Mouse (Mus musculus) kidney, postnatal 10 days (tissue): ENCODE measurements at regions not wholly inside any gene's neighbourhood (a gene's known extent, or its start where the extent isn't known, plus 50 kb on each side); places are given as distances from the start of the nearest gene placed in this dataset.

ENCODE experiments used
- DNase-seq: peaks from one replicate; pipeline ENCODE4 v3.0.0; 2021; ENCODE audit warnings: mixed read lengths

DNA sequence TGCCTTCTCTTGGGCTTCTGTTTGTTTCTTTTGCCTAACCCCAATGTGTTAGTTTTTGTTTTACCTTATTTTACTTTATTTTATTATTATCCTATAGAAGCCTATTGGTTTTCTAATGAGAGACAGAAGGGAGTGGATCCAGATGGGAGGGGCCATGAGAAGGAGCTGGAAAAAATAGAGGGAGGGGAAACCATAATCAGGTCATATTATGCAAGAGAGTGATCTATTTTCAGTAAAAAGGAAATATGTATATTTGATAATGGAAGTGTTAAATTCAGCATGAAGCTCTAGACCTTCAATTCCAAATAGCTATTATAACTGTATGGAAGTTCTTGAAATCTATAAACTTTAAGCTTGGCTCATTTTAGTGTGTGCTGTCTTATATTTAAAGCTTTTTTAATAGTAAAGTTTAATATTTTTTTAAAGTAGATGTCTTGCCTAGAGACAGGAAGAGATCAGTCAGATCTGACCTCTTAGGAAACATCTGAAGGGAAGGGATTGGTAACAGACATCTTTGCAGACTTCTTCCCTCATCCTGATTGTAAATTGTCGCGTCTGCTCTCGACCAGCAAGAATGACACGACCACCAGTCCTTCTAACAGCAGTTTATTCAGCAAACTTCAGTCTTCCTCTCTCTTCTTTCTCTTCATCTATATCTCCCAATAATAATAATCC, 87.8 kb upstream of the Supt20 start:
- no peak for DNase-seq

DNA sequence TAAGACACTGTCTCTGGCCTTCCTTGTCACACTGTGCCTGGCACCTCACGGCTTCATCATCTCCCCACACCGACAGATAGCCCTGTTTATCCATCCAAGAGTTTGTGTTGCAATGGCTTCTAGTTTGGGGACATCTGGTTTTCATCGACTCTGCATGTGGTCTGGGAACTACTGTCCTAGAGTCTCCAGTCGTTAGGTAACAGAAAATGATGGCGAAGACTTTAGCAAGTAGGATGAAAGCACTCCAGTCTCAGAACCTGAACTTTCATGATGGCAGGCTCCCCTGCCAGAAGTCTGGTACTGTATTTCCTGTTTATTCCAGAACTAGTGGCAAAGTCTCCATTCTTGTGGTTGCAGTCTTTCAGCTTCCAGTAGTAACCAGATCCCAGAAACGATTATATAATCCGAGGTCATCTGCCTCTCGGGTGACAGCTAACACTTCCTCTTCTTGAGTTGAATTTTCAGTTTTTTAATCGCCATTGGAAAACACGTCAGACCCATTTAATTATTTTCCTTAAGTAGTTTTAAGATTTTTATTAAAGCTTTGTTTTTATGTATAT, 81.1 kb upstream of the Supt20 start:
- no peak for DNase-seq

DNA sequence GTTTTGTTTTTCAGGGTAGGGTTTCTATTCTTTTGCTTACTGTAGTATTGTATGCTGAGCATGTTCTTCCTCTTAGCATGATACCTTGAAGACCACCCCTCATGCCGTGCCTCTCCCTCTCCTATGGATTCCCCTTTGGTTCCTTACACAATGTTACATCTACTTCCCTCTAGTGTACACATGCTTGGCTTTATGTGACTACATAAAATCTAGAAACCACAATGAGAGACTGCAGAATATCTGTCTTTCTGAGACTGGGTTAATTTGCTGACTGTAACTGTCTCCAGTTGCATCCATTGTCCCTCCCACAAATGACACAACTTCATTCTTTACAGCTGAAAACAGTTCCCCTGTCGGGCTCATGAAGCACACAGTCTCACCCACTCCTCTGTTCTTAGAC, 78.8 kb upstream of the Supt20 start:
- no peak for DNase-seq

DNA sequence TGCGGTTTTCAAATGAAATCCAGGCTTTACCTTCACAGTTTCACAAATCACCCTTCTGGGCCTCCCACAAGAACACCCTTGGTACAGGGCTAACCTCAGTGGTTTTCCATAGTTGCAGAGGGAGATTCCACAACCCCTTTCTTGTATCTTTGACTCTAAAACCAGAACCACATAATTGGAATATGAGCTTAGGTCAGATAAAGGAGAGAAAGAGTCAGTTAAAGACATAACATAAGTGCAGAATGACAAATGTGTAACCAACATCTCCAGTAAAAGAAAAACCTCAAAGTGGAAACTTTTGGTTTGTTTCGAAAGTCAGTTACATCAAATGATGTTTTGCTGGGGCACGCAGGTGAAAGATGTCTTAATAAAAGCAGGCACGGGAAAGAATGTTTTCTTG, 75.3 kb upstream of the Supt20 start:
- DNase-seq: no peak

DNA sequence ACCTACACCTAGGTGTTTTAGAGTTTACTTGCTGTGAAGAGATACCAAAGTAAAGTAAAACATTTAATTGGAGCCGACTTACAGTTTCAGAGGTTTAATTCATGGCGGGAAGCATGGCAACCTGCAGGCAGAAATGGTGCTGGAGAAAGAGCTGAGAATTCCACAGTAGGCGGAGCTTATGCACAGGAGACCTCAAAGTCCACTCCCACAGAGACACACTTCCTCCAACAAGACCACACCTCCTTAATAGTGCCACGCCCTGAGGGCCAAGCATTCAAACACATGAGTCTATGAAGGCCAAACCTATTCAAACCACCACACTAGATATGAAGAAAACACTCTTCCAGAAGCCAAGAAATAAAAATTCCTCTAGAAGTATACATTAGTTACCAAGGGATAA, 74.3 kb upstream of the Supt20 start:
- DNase-seq: no peak

DNA sequence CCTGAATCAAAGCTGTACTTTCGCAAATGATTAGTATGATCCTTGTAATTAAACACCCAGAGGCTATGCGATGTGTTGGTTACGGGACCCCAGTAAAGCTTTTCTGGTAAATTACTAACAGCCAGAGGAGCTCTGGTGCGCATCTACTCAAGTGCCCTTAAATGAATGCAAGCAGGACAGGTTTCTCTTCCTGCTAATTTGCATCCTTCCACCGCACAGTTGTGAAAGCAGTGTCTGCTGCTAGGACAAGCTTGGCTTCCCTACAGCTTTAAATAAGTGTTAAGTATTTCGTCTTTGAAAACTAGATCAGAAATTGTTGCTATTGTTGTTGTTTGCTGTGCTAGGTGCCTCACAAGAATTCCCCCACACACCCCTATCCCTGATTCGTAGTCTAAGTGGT, 62.4 kb upstream of the Supt20 start:
- no peak for DNase-seq

DNA sequence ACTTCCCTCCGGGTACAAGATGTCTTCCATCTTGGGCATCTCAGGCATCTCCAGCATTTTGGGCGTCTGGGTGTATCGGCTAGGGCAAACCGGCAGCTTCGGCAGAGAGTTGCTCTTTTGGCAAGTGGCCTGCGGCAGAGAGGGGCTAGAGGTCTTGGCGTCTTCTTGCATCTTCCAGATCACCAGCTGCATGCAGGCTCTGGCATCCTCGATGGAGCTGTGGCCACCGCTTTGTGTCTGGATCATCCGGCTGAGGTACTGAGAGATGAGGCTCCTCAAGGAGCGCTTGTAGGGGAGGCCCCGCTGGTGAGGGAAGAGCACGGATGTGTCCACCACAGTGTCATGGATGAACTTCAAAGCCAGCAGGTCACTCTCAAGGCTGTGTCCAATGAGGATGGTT, 59.9 kb upstream of the Supt20 start:
- no peak for DNase-seq

DNA sequence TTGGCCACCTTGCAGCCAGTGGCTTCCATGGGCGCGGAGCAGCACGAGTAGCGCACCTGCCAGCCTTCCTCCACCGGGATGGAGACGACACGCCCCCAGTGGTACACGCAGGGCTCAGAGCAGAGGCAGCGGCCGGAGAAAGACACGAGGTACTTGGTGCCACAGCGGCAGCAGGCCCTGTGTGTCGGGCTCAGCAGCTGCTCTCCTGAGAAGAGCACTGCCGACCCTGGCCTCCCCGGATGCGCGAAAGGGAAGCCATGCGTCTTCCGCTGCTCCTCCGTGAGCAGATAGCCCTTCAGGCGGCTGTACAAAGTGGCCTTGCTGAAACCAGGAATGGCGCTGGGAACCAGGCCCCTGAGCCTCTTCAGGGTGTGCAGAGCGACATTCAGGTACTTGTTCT, 59.2 kb upstream of the Supt20 start:
- no peak for DNase-seq

DNA sequence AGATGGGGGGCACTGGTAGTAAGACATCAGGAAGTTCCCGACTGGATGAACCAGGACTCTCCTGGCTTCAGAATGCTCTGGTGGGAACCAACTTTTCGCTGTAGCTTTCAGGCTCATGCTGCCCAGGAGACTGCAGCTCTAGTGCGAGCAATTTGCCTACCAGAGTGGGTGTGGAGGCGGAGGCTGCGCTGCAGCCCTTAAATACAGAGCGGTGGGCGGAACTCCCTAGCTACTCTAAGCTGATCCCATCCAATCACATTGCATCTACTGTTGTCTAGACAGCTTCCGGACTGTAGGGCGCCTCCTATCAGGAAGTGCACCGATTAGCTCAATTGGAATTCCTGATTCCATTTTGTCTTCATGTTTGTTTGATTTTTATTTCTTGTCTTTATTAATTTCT, 58.2 kb upstream of the Supt20 start:
- DNase-seq: no peak
